Mouse (Mus musculus) heart, postnatal 0 days (tissue): Measurements from ENCODE around the gene Ccdc40.

Source experiments
- CTCF ChIP-seq: IDR thresholded peaks from 2 replicates; pipeline ENCODE4 v1.5.1; 2016; ENCODE audit warnings: antibody characterized with exemption, control low read depth, low read depth
- EP300 ChIP-seq: IDR thresholded peaks from 2 replicates; pipeline ENCODE4 v1.6.1; 2016; ENCODE audit warnings: antibody characterized with exemption, low read depth

DNA sequence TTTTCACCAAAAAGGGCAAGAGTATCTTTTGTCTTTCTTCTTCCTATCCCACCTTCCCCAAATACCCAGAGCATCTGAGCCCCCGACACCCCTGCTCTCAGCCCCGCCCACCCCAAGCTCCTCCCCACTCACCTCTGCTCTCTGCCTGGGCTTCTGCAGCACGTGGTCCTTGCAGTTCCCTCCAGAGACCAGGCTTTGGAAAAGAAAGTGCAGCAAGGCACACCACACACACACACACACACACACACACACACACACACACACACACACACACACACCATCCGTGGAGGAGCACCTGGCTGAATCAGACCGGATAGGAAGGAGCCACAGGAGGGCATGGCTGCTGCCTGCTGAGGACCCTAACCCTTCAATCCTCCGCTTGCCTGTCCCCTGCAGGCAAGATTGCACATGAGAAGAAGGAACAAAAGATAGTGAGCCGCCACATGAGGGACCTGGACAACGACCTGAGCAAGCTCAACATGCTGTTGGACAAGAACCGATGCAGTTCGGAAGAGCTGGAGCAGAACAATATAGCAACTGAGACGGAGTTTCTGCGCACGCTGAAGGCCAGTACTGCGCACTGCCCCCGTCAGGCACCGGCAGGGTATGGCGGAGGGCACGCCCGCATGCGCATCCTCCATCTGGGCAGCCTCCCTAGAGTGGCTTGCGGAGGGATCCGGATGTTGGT, 24.6 kb downstream of the Ccdc40 start:
- TF ChIP-seq EP300 (no peak), CTCF (peak; percentile 64)
